Mouse (Mus musculus) lung, postnatal 0 days (tissue): ENCODE results near the gene Trim31. TPM values are rescaled to one million over a fixed set of nuclear protein-coding genes. Genes with fewer than 3 reads are reported as not detected.

Experiments
- ATAC-seq: fragments of 200-750 bp; cut with Nextera tagmentation; 2 replicates; pipeline ENCODE4 v1.8.0; 2017; ENCODE audit warnings: moderate library complexity
- DNase-seq: peaks from one replicate; pipeline ENCODE4 v3.0.0-alpha.2; 2016; ENCODE audit warnings: low spot score
- H3K27ac ChIP-seq: fragments of 300-500 bp; sonication (generic); 2 replicates; pipeline ENCODE4 v1.5.1; 2014; ENCODE audit warnings: antibody characterized with exemption, mild to moderate bottlenecking, low read length, mixed read lengths
- H3K27me3 ChIP-seq: fragments of 300-500 bp; sonication (generic); replicated peaks from 2 replicates; pipeline ENCODE4 v1.6.1; 2014; ENCODE audit warnings: low read length, mixed read lengths; ENCODE audit not compliant: insufficient read depth
- H3K36me3 ChIP-seq: fragments of 300-500 bp; sonication (generic); 2 replicates; pipeline ENCODE4 v1.6.1; 2014; ENCODE audit warnings: low read length, mixed read lengths; ENCODE audit not compliant: insufficient read depth
- H3K4me1 ChIP-seq: fragments of 300-500 bp; sonication (generic); 2 replicates; pipeline ENCODE4 v1.6.1; 2014; ENCODE audit warnings: antibody characterized with exemption, low read depth, low read length, mixed read lengths; ENCODE audit not compliant: insufficient read depth
- H3K4me2 ChIP-seq: fragments of 300-500 bp; sonication (generic); replicated peaks from 2 replicates; pipeline ENCODE4 v1.6.1; 2014; ENCODE audit warnings: low read depth, mild to moderate bottlenecking, low read length, moderate library complexity, mixed read lengths
- H3K4me3 ChIP-seq: fragments of 300-500 bp; sonication (generic); 2 replicates; pipeline ENCODE4 v1.5.1; 2014; ENCODE audit warnings: low read depth, low read length
- H3K9ac ChIP-seq: fragments of 300-500 bp; sonication (generic); replicated peaks from 2 replicates; pipeline ENCODE4 v1.6.1; 2014; ENCODE audit warnings: low read depth, mild to moderate bottlenecking
- H3K9me3 ChIP-seq: fragments of 300-500 bp; sonication (generic); 2 replicates; pipeline ENCODE4 v1.6.1; 2016; ENCODE audit warnings: low read length, mixed read lengths
- CTCF ChIP-seq: IDR thresholded peaks from 2 replicates; pipeline ENCODE4 v1.5.1; 2016; ENCODE audit warnings: antibody characterized with exemption, mild to moderate bottlenecking
- EP300 ChIP-seq: IDR thresholded peaks from 2 replicates; pipeline ENCODE4 v1.6.1; 2016; ENCODE audit warnings: antibody characterized with exemption, mild to moderate bottlenecking, control low read depth
- WGBS: fragments of 180-500 bp; shearing (Covaris S2); extraction: QIAGEN DNeasy Blood & Tissue Kit; methylation state at CpG from one replicate; pipeline ENCODE4 v1.1.7; 2014; 5-methylcytosine and 5-hydroxymethylcytosine counted together
- polyA plus RNA-seq: library from polyadenylated mRNA; unstranded; fragments of >200 nt; fragmentation: Nextera tagmentation; extraction: Ambion mirVana; gene quantifications from 2 replicates; pipeline ENCODE4 v1.2.1, GENCODE M21; 2015

Trim31 gene
- polyA plus RNA-seq, 1 experiment from 2014 or later: not detected

- no peak for DNase-seq
- Histone ChIP-seq H3K27ac (no peak overlapping the region), H3K9me3 (no peaks in the 10 kb centered on the region), H3K36me3 (no peaks in the 10 kb centered on the region), H3K27me3 (no peaks in the 10 kb centered on the region), H3K4me2 (no peak overlapping the region), H3K9ac (no peak overlapping the region), H3K4me3 (no peak overlapping the region), H3K4me1 (no peaks in the 10 kb centered on the region)
- WGBS: 70% methylated on average over 4 of the region's 4 CpGs
- TF ChIP-seq CTCF (no peak), EP300 (no peak)
- ATAC-seq: no peak
Measured at GRCm38 (mm10) chr17:36922715-36923114, 24.8 kb downstream of the Trim31 start.

GRCm38 (mm10) chr17:36923491-36923890 is 25.6 kb downstream of the Trim31 start:
- DNase-seq (no peak), ATAC-seq (no peak)
- Histone ChIP-seq H3K4me2 (no peak overlapping the region), H3K4me1 (no peaks in the 10 kb centered on the region), H3K9ac (no peak overlapping the region), H3K27ac (no peak overlapping the region), H3K27me3 (no peaks in the 10 kb centered on the region), H3K36me3 (no peaks in the 10 kb centered on the region), H3K4me3 (no peak overlapping the region), H3K9me3 (no peaks in the 10 kb centered on the region)
- TF ChIP-seq EP300 (no peak), CTCF (no peak)
- WGBS: 53% methylated on average over 4 of the region's 4 CpGs

GRCm38 (mm10) chr17:36927496-36928120 is 29.7 kb downstream of the Trim31 start:
- no peak for TF ChIP-seq EP300
- DNase-seq (no peak), ATAC-seq (no peak)
- no peak overlapping the region for H3K4me3 ChIP-seq
- H3K4me2 ChIP-seq: no peak overlapping the region
- 27% methylated on average over 10 of the region's 10 CpGs for WGBS
- no peaks in the 10 kb centered on the region for H3K27me3 ChIP-seq
- peaks cover 7% of the 10 kb centered on the region; the same call in 1 of the 2 replicates for H3K4me1 ChIP-seq
- no peaks in the 10 kb centered on the region for H3K36me3 ChIP-seq
- H3K27ac ChIP-seq: no peak overlapping the region
- no peak overlapping the region for H3K9ac ChIP-seq
- H3K9me3 ChIP-seq: no peaks in the 10 kb centered on the region

GRCm38 (mm10) chr17:36929236-36929932 is 31.5 kb downstream of the Trim31 start:
- Histone ChIP-seq H3K27ac (no peak overlapping the region), H3K36me3 (no peaks in the 10 kb centered on the region), H3K9ac (no peak overlapping the region), H3K4me3 (no peak overlapping the region), H3K27me3 (no peaks in the 10 kb centered on the region), H3K4me2 (no peak overlapping the region), H3K4me1 (peaks cover 7% of the 10 kb centered on the region; the same call in 1 of the 2 replicates), H3K9me3 (no peaks in the 10 kb centered on the region)
- no peak for ATAC-seq
- no peak for DNase-seq
- 64% methylated on average over 12 of the region's 12 CpGs for WGBS
- TF ChIP-seq EP300: no peak
- TF ChIP-seq CTCF: no peak

GRCm38 (mm10) chr17:36930233-36930632 is 32.3 kb downstream of the Trim31 start:
- no peaks in the 10 kb centered on the region for H3K9me3 ChIP-seq
- no peak overlapping the region for H3K9ac ChIP-seq
- peak; percentile 61 for ATAC-seq
- H3K4me1 ChIP-seq: peaks cover 7% of the 10 kb centered on the region; the same call in 1 of the 2 replicates
- no peaks in the 10 kb centered on the region for H3K27me3 ChIP-seq
- peak; percentile 22 for DNase-seq
- H3K36me3 ChIP-seq: no peaks in the 10 kb centered on the region
- no peak overlapping the region for H3K4me2 ChIP-seq
- 63% methylated on average over 6 of the region's 6 CpGs for WGBS
- no peak overlapping the region for H3K4me3 ChIP-seq
- H3K27ac ChIP-seq: no peak overlapping the region
- TF ChIP-seq CTCF: no peak
- no peak for TF ChIP-seq EP300

- H3K36me3 ChIP-seq: no peaks in the 10 kb centered on the region
- no peak overlapping the region for H3K9ac ChIP-seq
- ATAC-seq: no peak
- DNase-seq: no peak
- H3K4me2 ChIP-seq: no peak overlapping the region
- 0 out of 2 replicates have a peak overlapping the region, but pooled peaks have one; percentile 26 for H3K27ac ChIP-seq
- no peak for TF ChIP-seq CTCF
- no peak for TF ChIP-seq EP300
- 83% methylated on average over 4 of the region's 4 CpGs for WGBS
- no peaks in the 10 kb centered on the region for H3K27me3 ChIP-seq
- H3K9me3 ChIP-seq: no peaks in the 10 kb centered on the region
- H3K4me3 ChIP-seq: no peak overlapping the region
- H3K4me1 ChIP-seq: peaks cover 7% of the 10 kb centered on the region; the same call in 1 of the 2 replicates
Measured at GRCm38 (mm10) chr17:36931130-36931529, 33.2 kb downstream of the Trim31 start.
